Mouse (Mus musculus) CH12.LX (cell line): ENCODE results near the gene Npepps.

Experiments used
- BHLHE40 ChIP-seq: IDR thresholded peaks from 2 replicates; pipeline ENCODE4 v1.6.1; 2011; ENCODE audit warnings: mild to moderate bottlenecking, low read depth, low read length, improper control_type of control experiment
- CTCF ChIP-seq, 2 experiments: IDR thresholded peaks in 1 of 2; conservative IDR thresholded peaks in 1 of 2; 2 replicates each; pipeline ENCODE4 v1.5.1; 2011 to 2012; ENCODE audit warnings: low read depth in 2 of 2, low read length in 2 of 2, improper control_type of control experiment in 1 of 2, inconsistent platforms in 1 of 2, mild to moderate bottlenecking in 1 of 2, moderate library complexity in 1 of 2
- ELF1 ChIP-seq: IDR thresholded peaks from 2 replicates; pipeline ENCODE4 v1.6.1; 2014; ENCODE audit warnings: low read depth, mild to moderate bottlenecking, inconsistent platforms, low read length, improper control_type of control experiment
- EP300 ChIP-seq: IDR thresholded peaks from 2 replicates; pipeline ENCODE4 v1.6.1; 2011; ENCODE audit warnings: low read length, improper control_type of control experiment
- ETS1 ChIP-seq: conservative IDR thresholded peaks from 2 replicates; pipeline ENCODE4 v1.6.1; 2012; ENCODE audit warnings: low read depth, mild to moderate bottlenecking, inconsistent platforms, low read length, improper control_type of control experiment, moderate library complexity
- HCFC1 ChIP-seq: IDR thresholded peaks from 2 replicates; pipeline ENCODE4 v1.6.1; 2012; ENCODE audit warnings: low read depth, mild to moderate bottlenecking, inconsistent platforms, low read length, improper control_type of control experiment
- POLR2A ChIP-seq: IDR thresholded peaks from 2 replicates; pipeline ENCODE4 v1.6.1; 2011; ENCODE audit warnings: low read depth, mild to moderate bottlenecking, improper control_type of control experiment, low read length
- POLR2AphosphoS2 ChIP-seq: IDR thresholded peaks from 2 replicates; pipeline ENCODE4 v1.6.1; 2011; ENCODE audit warnings: low read depth, low read length, improper control_type of control experiment
- SIN3A ChIP-seq: IDR thresholded peaks from 2 replicates; pipeline ENCODE4 v1.6.1; 2012; ENCODE audit warnings: low read length, improper control_type of control experiment, inconsistent platforms
- ZKSCAN1 ChIP-seq: IDR thresholded peaks from 2 replicates; pipeline ENCODE4 v1.6.1; 2012; ENCODE audit warnings: low read depth, inconsistent platforms, low read length, improper control_type of control experiment, borderline replicate concordance
- ZMIZ1 ChIP-seq: IDR thresholded peaks from 2 replicates; pipeline ENCODE4 v1.6.1; 2012; ENCODE audit warnings: low read depth, mild to moderate bottlenecking, inconsistent platforms, low read length, improper control_type of control experiment

DNA sequence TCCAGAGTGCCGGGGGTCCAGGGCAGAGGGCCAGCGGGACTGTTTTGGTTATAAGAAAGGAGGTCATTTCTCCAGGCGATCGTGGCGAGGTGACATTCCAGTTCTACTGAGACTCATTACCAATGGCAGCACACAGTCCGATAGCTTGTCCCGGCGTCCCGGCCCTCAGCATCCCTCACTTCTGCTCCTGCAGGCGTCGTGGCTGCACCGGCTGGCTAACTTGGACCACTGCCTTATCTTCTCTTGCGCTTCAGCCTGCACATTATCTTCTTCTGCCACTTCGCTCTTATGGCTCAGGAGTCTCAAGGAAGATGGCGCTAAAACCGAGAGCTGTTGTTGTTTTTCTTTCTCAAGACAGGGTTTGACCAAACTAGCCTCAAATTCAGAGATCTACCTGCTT, 21.0 kb upstream of the Npepps start:
- TF ChIP-seq ELF1 (no peak), CTCF (conservative IDR thresholded peaks at IDR 0.05 in 1 of 2, IDR thresholded peaks at IDR 0.05 in 1 of 2; ENCODE audit: low read depth in 2 of 2, low read length in 2 of 2) (no peak), BHLHE40 (no peak), POLR2A (no peak), ZKSCAN1 (no peak), SIN3A (no peak), EP300 (no peak), HCFC1 (no peak), POLR2AphosphoS2 (no peak), ZMIZ1 (no peak), ETS1 (no peak)
